Mouse (Mus musculus) urinary bladder, adult 2 months (tissue): ENCODE measurements around the gene Gm45785. TPM values are rescaled to one million over a fixed set of nuclear protein-coding genes. Genes with fewer than 3 reads are reported as not detected.
"Not testable (repeated sequence)": the region's sequence is repeated elsewhere in the genome, so short reads cannot be mapped to it uniquely, and the experiment has no call there.

Experiments
- DNase-seq: peaks from one replicate; pipeline ENCODE4 v3.0.0; 2022; ENCODE audit warnings: low spot score
- polyA plus RNA-seq: library from polyadenylated mRNA; depleted of rRNA; stranded (reverse); fragments of >200 nt; gene quantifications from 2 replicates; pipeline ENCODE4 v1.2.3, GENCODE M21; 2012; rRNA removed

Gene Gm45785
- polyA plus RNA-seq: not detected in 2 replicates

GRCm38 (mm10) chr7:140855860-140856784 lies at the start of gene Gm45785:
Gm45785 (minus strand) TSS chr7:140856331.
- DNase-seq: peak; percentile 78

- DNase-seq: no peak
Measured at GRCm38 (mm10) chr7:140905642-140906081, 49.5 kb upstream of the Gm45785 start.

DNA sequence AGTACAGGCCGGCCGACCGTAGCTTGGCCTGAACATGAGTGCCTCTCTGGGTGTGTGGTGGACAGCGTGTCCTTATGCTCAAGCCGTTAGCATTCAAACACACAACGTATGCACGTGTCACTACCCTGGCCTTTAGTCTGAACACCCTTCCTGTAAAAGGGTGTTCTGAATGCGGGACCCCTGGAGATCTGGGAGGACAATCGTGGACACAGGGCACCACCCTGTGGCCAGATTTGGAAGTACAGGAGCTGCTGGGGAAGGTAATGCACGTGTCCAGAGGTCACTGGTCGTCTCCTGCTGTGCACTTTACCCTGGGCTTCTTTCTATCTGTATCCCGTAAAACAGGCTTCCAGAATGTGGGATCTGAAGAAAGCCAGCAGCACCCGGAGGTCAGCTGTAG lies 47.1 kb upstream of the Gm45785 start:
- DNase-seq: peak; percentile 67

DNA sequence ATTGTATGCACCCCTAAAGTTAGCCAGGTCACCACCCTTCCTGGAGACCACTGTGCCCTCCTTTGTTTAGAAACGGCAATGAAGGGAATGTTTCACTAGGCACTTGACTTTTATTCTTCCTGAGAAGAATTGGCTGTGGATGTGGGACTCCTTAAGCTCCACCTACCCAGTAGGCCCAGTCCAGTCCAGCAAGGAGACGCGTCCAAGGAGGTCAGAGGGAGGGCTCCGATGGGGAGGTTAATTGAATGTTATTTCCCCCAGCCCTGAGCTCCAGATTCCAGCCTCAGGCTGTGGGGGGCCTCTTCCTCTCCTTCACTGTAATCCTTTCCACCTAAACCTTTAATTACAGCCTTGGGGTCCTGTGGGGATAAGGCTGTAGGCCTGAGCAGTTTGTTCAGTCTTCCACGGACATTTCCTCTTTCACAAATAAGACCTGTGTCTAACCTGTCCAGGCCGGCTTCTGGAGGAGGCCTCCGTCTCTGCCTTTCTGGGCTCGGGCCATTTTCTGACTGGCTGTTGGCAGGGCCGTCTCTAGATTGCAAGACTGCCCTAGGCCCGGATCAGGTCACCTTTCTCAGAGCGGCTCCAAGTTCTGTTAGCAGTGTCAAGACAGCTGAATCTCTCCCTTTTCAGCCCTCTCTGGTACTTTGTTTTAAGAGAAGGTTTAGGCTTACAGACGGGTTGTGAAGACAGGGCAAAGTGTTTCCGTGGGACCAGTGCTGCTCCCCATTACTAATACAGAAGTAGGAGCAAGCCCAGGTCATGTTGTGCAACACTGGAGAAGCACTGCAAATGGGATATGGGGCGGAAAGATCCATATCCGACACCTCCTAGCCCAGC lies 46.1 kb upstream of the Gm45785 start:
- DNase-seq: no peak

DNA sequence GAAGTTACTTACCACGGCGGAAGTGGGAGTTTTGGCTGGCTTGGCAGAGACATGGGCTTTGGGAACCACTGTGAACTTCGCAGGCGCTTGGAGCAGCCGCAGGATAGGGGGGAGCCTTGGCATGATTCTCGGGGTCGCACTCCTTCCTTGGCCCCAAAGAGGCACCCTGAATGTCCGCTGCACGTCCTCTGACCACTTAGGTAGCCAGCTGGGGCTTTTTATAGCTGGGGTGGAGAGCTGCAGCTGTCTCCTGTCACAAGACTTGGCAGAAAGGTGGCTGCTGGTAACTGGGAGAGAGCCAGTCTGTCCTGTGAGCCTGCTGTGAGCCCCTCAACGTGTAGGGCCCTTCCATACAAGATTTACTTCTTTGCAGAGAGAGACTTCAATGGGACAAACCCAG lies 44.1 kb upstream of the Gm45785 start, which contains the start of gene Cox8b:
Gene Cox8b (minus strand): TSS at position 227 of the 400 bp plus-strand sequence.
- DNase-seq: no peak

DNA sequence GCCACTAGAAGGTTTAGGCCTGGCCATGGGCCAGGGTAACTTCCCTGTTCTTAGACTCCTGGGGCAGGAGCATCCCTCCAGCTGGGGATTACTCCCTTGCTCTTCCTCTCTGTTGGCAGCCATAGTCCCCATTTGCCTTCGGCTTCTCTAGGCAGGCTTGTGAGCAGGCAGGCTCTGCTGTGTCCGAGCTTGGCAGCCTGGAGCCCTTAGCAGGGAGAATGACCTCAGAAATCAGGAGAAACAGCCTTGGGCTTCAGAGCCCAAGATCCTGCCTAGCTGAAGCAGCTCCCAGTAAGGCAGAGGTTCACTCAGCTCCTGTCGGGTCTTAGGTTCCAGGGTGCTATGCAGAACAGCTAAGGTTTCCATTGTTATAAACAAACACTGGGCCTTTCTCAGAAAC lies 43.0 kb upstream of the Gm45785 start:
- DNase-seq: no peak

DNA sequence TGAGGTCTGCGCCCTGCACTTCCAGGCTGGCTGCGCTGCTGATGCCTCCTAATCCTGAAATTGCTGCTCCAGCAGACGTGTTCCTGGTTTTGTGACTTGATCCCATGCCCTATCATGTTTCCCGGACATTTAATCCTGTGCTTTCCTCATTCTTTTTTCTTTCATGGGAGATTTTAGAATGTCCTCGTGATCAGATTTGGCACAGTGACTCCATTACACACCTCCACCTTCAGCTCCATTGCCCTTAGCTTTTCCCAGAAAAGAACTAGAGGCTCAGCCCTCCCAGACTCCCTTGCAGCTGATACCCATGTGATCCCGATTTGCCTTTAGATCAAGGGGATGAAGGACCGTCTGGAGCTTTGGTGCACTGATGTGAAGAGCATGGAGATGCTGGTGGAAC lies 41.7 kb upstream of the Gm45785 start:
- DNase-seq: no peak

DNA sequence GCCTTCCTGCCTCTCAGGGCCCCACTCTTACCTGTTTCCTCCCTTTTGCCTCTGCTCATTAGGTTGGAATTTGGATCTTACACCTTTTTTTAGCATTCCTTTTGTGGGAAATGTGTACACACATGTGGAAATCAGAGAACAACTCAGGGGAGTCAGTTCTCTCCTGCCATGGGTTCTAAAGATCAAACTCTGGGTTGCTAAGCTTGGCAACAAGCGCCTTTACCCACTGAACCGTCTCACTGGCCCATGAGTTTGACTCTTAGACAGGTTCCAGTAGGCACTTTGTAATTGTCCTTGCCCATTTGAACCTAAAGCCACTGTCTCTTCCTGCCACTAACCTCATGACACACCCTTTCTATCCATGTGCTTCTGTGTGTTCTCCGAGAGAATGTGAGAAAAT lies 38.5 kb upstream of the Gm45785 start:
- DNase-seq: no peak

GRCm38 (mm10) chr7:140894031-140894430 lies 37.9 kb upstream of the Gm45785 start:
- DNase-seq: no peak

DNA sequence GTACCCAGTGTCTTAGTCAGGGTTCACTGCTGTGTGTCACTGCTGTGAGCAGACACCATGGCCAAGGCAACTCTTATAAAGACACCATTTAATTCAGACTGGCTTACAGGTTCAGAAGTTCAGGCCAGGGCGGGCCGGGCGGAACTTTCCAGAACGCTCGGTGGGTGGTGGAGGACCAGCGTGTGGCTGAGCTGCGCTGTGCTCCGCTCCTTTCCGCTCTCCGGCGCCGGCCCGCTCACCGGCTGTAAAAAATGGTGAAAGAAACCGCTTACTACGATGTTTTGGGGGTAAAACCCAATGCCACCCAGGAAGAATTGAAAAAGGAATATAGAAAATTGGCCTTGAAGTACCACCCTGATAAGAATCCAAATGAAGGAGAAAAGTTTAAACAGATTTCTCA lies 34.5 kb upstream of the Gm45785 start:
- not testable (repeated sequence) for DNase-seq

DNA sequence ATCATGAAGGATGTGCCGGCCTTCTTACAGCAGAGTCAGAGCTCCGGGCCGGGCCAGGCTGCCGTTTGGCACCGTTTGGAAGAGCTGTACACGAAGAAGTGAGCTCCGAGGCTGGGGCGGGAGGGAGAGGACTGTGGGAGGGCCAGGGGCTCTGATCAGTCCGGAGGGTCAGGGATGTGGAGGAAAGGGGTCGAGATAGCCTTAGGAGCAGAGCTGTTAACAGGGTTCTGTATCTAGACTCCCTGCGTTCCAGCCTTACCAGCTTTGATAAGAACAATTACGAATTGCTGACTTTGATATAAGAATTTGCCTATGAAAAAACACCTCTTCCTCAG lies 26.3 kb upstream of the Gm45785 start:
- no peak for DNase-seq

DNA sequence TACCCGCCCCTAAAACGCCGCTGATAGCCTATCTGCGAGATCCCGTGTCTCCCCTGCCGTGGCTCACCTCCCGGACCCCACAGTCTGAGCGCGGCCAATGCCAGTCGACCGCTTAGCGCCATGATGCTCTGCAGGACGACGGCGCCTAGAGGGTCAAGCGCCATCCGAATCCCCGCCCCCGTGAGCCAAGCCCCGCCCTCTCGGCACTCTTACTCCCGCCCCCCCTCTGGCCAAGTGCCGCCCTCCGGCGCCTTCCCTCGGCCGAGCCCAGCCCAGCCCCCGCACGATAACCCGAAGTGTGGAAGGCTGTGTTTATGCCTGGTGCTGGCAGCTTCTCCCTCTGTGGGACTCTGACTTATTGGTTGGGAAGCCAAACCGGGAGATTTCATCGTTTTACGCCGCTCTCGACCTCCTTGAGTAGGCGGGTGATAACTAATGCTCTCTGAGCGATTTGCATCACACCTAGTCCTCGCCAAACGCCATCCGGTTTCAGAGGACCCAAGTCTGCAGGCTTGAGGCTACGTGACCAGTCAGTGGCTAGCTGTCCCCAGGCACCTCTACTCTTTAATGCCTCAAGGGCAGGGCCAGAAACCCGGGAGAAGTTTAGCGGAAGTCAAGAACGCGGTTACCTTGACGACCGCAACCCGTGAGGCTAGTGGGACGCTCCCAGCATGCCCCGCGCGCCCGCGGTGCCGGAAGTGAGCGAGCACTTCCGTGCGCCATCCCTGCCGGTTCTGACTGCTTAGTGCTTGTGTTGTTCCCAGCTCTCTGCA lies 25.8 kb upstream of the Gm45785 start, which contains the start of the genes Psmd13 and Sirt3:
Gene Psmd13 (plus strand): TSS at position 273 of the 773 bp plus-strand sequence.
Gene Sirt3 (minus strand): TSS at position 614 of the 773 bp plus-strand sequence.
- DNase-seq: peak; percentile 81

- DNase-seq: no peak
Measured at GRCm38 (mm10) chr7:140880865-140881515, 24.9 kb upstream of the Gm45785 start.

DNA sequence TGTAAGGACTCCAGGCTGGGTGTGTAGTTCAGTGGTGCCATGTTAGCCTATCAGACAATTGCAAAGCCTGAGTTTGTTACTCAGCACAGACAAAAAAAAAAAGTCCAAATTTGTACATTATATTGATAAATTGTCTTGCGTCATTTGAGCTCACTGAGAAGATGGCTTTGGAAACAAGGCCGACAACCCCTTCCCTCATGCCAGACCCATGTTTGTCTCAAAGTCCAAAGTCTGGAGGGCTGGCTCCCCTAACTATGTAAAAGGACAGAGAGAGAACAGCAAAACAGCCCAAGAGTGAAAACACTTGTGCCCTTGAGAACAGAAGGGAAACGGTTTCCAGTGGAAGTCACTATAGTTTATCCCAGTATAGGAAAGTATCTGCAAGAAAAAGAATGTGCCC lies 24.3 kb upstream of the Gm45785 start:
- no peak for DNase-seq

GRCm38 (mm10) chr7:140879355-140879754 lies 23.2 kb upstream of the Gm45785 start:
- no peak for DNase-seq

- no peak for DNase-seq
Measured at GRCm38 (mm10) chr7:140877364-140877763, 21.2 kb upstream of the Gm45785 start.

DNA sequence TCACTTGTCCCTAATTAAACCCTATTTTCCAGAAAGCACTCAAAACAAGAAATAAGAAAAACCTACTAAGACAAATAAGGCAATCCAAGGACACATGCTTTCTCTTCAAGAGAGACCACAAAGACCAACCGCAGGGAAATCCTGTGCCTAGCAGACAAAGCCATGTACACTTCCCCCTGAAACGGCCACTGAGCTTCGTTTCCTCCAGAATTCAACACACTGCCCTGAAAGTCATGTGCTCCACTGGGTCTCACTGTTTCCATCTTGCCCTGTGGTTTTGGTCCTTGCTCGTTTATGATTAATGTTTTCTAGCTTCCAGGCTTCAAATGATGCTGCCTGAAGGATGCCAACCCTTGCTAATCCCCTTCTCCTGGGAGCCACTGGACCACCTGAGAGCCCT lies 18.1 kb upstream of the Gm45785 start:
- DNase-seq: no peak

DNA sequence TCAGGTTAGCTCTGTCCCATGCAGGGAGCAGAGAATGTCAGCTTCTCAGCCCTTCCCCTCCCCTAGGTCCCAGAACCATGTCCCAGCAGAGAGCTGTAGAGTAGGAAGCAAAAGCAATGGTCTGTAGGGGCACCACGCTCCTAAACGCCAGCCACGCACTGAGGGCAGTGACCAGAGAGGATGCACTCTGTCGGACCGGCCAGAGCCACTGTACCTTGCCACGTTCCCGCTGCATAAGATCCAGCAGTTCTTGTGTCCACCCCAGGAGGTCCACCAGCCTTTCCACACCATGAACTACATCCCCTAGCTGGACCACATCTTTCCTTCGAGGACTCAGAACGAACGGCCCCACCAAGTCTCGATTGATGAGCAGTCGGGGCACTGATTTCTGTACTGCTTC lies 8.6 kb upstream of the Gm45785 start:
- no peak for DNase-seq

- DNase-seq: no peak
Measured at GRCm38 (mm10) chr7:140860728-140861127, 4.6 kb upstream of the Gm45785 start.

GRCm38 (mm10) chr7:140859997-140860396 lies 3.9 kb upstream of the Gm45785 start:
- DNase-seq: no peak

- no peak for DNase-seq
Measured at GRCm38 (mm10) chr7:140858746-140859145, 2.6 kb upstream of the Gm45785 start.
